Mouse (Mus musculus) midbrain, postnatal 0 days (tissue): Measurements from ENCODE around the gene Tle4. TPM values are rescaled to one million over a fixed set of nuclear protein-coding genes. Genes with fewer than 3 reads are reported as not detected.

ENCODE experiments used
- ATAC-seq: fragments of 200-750 bp; cut with Nextera tagmentation; 2 replicates; pipeline ENCODE4 v1.8.0; 2017; ENCODE audit warnings: moderate number of reproducible peaks, mild to moderate bottlenecking, moderate TSS enrichment, moderate library complexity; ENCODE audit not compliant: low FRiP score
- DNase-seq: peaks from one replicate; pipeline ENCODE4 v3.0.0-alpha.2; 2015; ENCODE audit warnings: low spot score
- H3K27ac ChIP-seq: fragments of 300-500 bp; sonication (generic); 2 replicates; pipeline ENCODE4 v1.5.1; 2014; ENCODE audit warnings: low read depth, mild to moderate bottlenecking, low read length, mixed read lengths
- H3K27me3 ChIP-seq: fragments of 300-500 bp; sonication (generic); 2 replicates; pipeline ENCODE4 v1.6.1; 2014; ENCODE audit warnings: low read length, control low read depth, mixed read lengths; ENCODE audit not compliant: insufficient read depth
- H3K36me3 ChIP-seq: fragments of 300-500 bp; sonication (generic); 2 replicates; pipeline ENCODE4 v1.6.1; 2014; ENCODE audit warnings: low read length, control low read depth, mixed read lengths; ENCODE audit not compliant: insufficient read depth
- H3K4me1 ChIP-seq: fragments of 300-500 bp; sonication (generic); 2 replicates; pipeline ENCODE4 v1.6.1; 2014; ENCODE audit warnings: mild to moderate bottlenecking, control low read depth, antibody characterized with exemption, low read length, mixed read lengths; ENCODE audit not compliant: insufficient read depth
- H3K4me2 ChIP-seq: fragments of 300-500 bp; sonication (generic); 2 replicates; pipeline ENCODE4 v1.6.1; 2014; ENCODE audit warnings: low read depth, mild to moderate bottlenecking, low read length, mixed read lengths; ENCODE audit not compliant: poor library complexity, severe bottlenecking
- H3K4me3 ChIP-seq: fragments of 300-500 bp; sonication (generic); 2 replicates; pipeline ENCODE4 v1.5.1; 2014; ENCODE audit warnings: low read depth, mild to moderate bottlenecking, low read length, moderate library complexity
- H3K9ac ChIP-seq: fragments of 300-500 bp; sonication (generic); replicated peaks from 2 replicates; pipeline ENCODE4 v1.6.1; 2014; ENCODE audit warnings: mild to moderate bottlenecking, low read length, moderate library complexity, mixed read lengths; ENCODE audit not compliant: poor library complexity, severe bottlenecking
- H3K9me3 ChIP-seq: fragments of 300-500 bp; sonication (generic); 2 replicates; pipeline ENCODE4 v1.6.1; 2016; ENCODE audit warnings: low read length, control low read depth
- CTCF ChIP-seq: IDR thresholded peaks from 2 replicates; pipeline ENCODE4 v1.5.1; 2016; ENCODE audit warnings: antibody characterized with exemption, mild to moderate bottlenecking
- WGBS: fragments of 180-500 bp; shearing (Covaris S2); extraction: QIAGEN DNeasy Blood & Tissue Kit; methylation state at CpG from one replicate; pipeline ENCODE4 v1.1.7; 2014; 5-methylcytosine and 5-hydroxymethylcytosine counted together
- polyA plus RNA-seq: library from polyadenylated mRNA; unstranded; fragments of >200 nt; fragmentation: Nextera tagmentation; extraction: Ambion mirVana; gene quantifications from 2 replicates; pipeline ENCODE4 v1.2.1, GENCODE M21; 2015
- total RNA-seq: library from RNA; depleted of rRNA; stranded (reverse); fragments of >200 nt; gene quantifications from 2 replicates; pipeline ENCODE4 v1.2.3, GENCODE M21; 2014

The Tle4 gene
- total and polyA plus RNA-seq, 2 experiments from 2014 or later = 21.4 to 54.6 TPM

DNA sequence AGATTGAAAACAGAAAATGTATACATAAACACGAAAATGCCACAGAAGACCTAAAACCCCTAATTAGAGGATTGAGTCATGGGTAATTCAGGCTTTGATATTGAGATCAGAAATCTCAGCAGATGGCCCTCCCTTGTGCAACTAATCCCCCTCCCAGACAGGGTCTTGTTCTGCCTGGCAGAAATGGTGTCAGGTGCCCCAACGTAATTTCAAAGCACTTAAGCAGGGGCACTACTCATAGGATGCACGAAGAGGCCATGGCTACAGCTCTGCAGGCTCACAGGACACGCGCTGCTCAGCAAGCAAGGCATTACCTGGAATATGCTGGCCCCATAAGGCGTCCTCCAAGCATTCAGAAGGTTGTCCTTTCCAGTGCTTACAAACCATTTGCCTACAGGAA is 146.5 kb downstream of the Tle4 start:
- no peak overlapping the region for H3K4me3 ChIP-seq
- peaks cover 18% of the 10 kb centered on the region for H3K36me3 ChIP-seq
- no peaks in the 10 kb centered on the region for H3K27me3 ChIP-seq
- H3K9ac ChIP-seq = no peak overlapping the region
- H3K4me1 ChIP-seq = no peaks in the 10 kb centered on the region
- no peak for TF ChIP-seq CTCF
- H3K27ac ChIP-seq = no peak overlapping the region
- no peak overlapping the region for H3K4me2 ChIP-seq
- ATAC-seq = no peak
- no peak for DNase-seq
- H3K9me3 ChIP-seq = no peaks in the 10 kb centered on the region
- WGBS = 68% methylated on average over 6 of the region's 6 CpGs

GRCm38 (mm10) chr19:14449738-14450137 is 148.1 kb downstream of the Tle4 start:
- Histone ChIP-seq H3K36me3 (peaks cover 18% of the 10 kb centered on the region), H3K9ac (no peak overlapping the region), H3K9me3 (no peaks in the 10 kb centered on the region), H3K4me3 (no peak overlapping the region), H3K27ac (no peak overlapping the region), H3K27me3 (no peaks in the 10 kb centered on the region), H3K4me1 (no peaks in the 10 kb centered on the region), H3K4me2 (no peak overlapping the region)
- peak; percentile 55 for TF ChIP-seq CTCF
- DNase-seq (no peak), ATAC-seq (no peak)
- 75% methylated on average over 3 of the region's 3 CpGs for WGBS

GRCm38 (mm10) chr19:14448586-14448985 is 149.3 kb downstream of the Tle4 start:
- ATAC-seq = no peak
- DNase-seq = no peak
- no peaks in the 10 kb centered on the region for H3K27me3 ChIP-seq
- H3K27ac ChIP-seq = no peak overlapping the region
- H3K9ac ChIP-seq = no peak overlapping the region
- no peaks in the 10 kb centered on the region for H3K9me3 ChIP-seq
- peaks cover 17% of the 10 kb centered on the region for H3K36me3 ChIP-seq
- no peak overlapping the region for H3K4me3 ChIP-seq
- H3K4me2 ChIP-seq = no peak overlapping the region
- no peak for TF ChIP-seq CTCF
- no peaks in the 10 kb centered on the region for H3K4me1 ChIP-seq
- 20% methylated on average over 2 of the region's 2 CpGs for WGBS

DNA sequence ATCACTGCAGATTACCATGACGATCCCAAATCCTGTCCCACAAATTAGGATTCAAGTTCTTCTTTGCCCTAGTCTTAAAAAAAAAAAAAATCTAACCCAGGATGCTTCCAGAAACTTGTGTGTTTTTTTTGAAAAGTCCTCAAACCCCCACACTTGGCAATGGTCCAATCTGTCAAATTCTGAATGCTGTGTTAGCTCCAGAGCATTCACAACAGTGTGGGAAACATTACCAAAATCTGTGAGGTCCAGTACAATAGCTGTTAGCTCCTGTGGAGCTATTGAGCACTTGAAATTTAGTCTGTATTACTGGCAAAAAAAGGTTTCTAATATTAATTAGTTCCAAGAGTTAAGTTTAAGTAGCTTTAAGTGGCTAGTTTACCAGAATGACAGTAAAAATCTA is 150.4 kb downstream of the Tle4 start:
- WGBS = 32% methylated on average over 1 of the region's 1 CpGs
- Histone ChIP-seq H3K4me3 (no peak overlapping the region), H3K27ac (no peak overlapping the region), H3K36me3 (peaks cover 10% of the 10 kb centered on the region), H3K4me2 (no peak overlapping the region), H3K9me3 (no peaks in the 10 kb centered on the region), H3K9ac (no peak overlapping the region), H3K4me1 (no peaks in the 10 kb centered on the region), H3K27me3 (no peaks in the 10 kb centered on the region)
- no peak for TF ChIP-seq CTCF
- ATAC-seq (no peak), DNase-seq (peak; percentile 76)

DNA sequence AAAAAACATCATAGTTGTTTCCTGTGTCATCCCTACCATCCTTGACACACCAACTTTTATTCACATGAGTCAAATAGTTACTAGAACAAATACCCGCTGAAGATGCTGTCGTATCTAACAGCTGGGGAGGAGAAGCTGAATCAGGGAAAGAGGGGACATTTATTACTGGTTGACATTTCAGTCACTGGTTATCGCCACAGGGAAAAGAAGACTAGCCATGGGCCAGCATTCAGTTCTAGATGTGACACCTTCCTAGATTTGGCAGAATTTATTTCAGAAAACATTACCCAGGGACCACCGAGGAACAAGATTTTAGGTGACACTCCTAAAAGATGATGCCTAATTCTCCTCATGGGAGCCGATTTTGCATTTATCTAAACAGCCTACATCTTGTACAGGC is 156.0 kb downstream of the Tle4 start:
- no peak overlapping the region for H3K4me3 ChIP-seq
- ATAC-seq (no peak), DNase-seq (no peak)
- no peak overlapping the region for H3K27ac ChIP-seq
- H3K9ac ChIP-seq = no peak overlapping the region
- no peaks in the 10 kb centered on the region for H3K27me3 ChIP-seq
- H3K4me2 ChIP-seq = no peak overlapping the region
- no peaks in the 10 kb centered on the region for H3K9me3 ChIP-seq
- TF ChIP-seq CTCF = no peak
- WGBS = 95% methylated on average over 5 of the region's 5 CpGs
- H3K4me1 ChIP-seq = no peaks in the 10 kb centered on the region
- no peaks in the 10 kb centered on the region for H3K36me3 ChIP-seq

DNA sequence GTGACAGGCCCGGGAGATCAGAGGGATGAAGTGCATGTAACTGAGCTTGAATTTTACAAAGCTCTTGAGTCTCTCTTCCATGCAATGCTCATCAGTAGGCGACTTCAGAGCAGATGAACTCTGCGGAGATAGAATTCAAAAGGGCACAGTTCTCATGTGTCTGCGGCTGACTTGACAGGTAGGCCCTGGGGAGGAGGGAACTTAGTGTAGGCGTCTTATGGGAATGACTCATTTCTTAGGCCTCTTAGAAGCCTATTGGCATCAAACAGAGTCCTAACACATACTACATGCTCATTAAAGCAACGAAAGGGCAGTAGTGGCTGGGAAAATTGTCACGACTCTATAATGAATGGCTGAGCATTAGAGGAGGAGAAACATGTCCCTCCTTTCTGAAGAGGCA is 160.6 kb downstream of the Tle4 start:
- Histone ChIP-seq H3K27ac (no peak overlapping the region), H3K4me1 (no peaks in the 10 kb centered on the region), H3K4me3 (no peak overlapping the region), H3K27me3 (no peaks in the 10 kb centered on the region), H3K4me2 (no peak overlapping the region), H3K9ac (no peak overlapping the region), H3K36me3 (no peaks in the 10 kb centered on the region), H3K9me3 (no peaks in the 10 kb centered on the region)
- 53% methylated on average over 7 of the region's 7 CpGs for whole genome bisulfite sequencing
- TF ChIP-seq CTCF = no peak
- no peak for ATAC-seq
- DNase-seq = no peak
